Mouse (Mus musculus) neural tube, embryonic 11.5 days (tissue): ENCODE results near the gene Zfp217. TPM values are rescaled to one million over a fixed set of nuclear protein-coding genes. Genes with fewer than 3 reads are reported as not detected.

Experiments
- ATAC-seq: fragments of 200-750 bp; cut with Nextera tagmentation; 2 replicates; pipeline ENCODE4 v1.8.0; 2017; ENCODE audit warnings: moderate number of reproducible peaks, mild to moderate bottlenecking, moderate TSS enrichment, moderate library complexity; ENCODE audit not compliant: insufficient read depth, low FRiP score, low TSS enrichment
- DNase-seq: peaks from one replicate; pipeline ENCODE4 v3.0.0-alpha.2; 2015; ENCODE audit warnings: low spot score
- H3K27ac ChIP-seq: fragments of 300-500 bp; sonication (generic); 2 replicates; pipeline ENCODE4 v1.5.1; 2014; ENCODE audit warnings: low read depth, mild to moderate bottlenecking, low read length
- H3K27me3 ChIP-seq: fragments of 300-500 bp; sonication (generic); 2 replicates; pipeline ENCODE4 v1.6.1; 2014; ENCODE audit warnings: mild to moderate bottlenecking, low read length, mixed read lengths; ENCODE audit not compliant: control insufficient read depth, insufficient read depth
- H3K36me3 ChIP-seq: fragments of 300-500 bp; sonication (generic); 2 replicates; pipeline ENCODE4 v1.6.1; 2014; ENCODE audit warnings: mild to moderate bottlenecking, low read length, moderate library complexity, mixed read lengths; ENCODE audit not compliant: control insufficient read depth, insufficient read depth
- H3K4me1 ChIP-seq: fragments of 300-500 bp; sonication (generic); 2 replicates; pipeline ENCODE4 v1.6.1; 2014; ENCODE audit warnings: low read length, mixed read lengths; ENCODE audit not compliant: control insufficient read depth, insufficient read depth
- H3K4me2 ChIP-seq: fragments of 300-500 bp; sonication (generic); 2 replicates; pipeline ENCODE4 v1.6.1; 2014; ENCODE audit warnings: low read depth, mild to moderate bottlenecking, moderate library complexity
- H3K4me3 ChIP-seq: fragments of 300-500 bp; sonication (generic); 2 replicates; pipeline ENCODE4 v1.5.1; 2014; ENCODE audit warnings: low read depth, low read length
- H3K9ac ChIP-seq: fragments of 300-500 bp; sonication (generic); 2 replicates; pipeline ENCODE4 v1.6.1; 2014; ENCODE audit warnings: mild to moderate bottlenecking, low read length
- H3K9me3 ChIP-seq: fragments of 300-500 bp; sonication (generic); 2 replicates; pipeline ENCODE4 v1.6.1; 2016; ENCODE audit warnings: low read length; ENCODE audit not compliant: control insufficient read depth
- WGBS: fragments of 180-500 bp; shearing (Covaris S2); extraction: QIAGEN DNeasy Blood & Tissue Kit; methylation state at CpG from one replicate; pipeline ENCODE4 v1.1.7; 2014; 5-methylcytosine and 5-hydroxymethylcytosine counted together
- polyA plus RNA-seq: library from polyadenylated mRNA; unstranded; fragments of >200 nt; fragmentation: Nextera tagmentation; extraction: Ambion mirVana; gene quantifications from 2 replicates; pipeline ENCODE4 v1.2.1, GENCODE M21; 2014

The Zfp217 gene
- polyA plus RNA-seq = 3.5 and 3.6 TPM in 2 replicates

GRCm38 (mm10) chr2:170147661-170148153, at the start of gene Zfp217:
Gene Zfp217, minus strand, starts transcription at chr2:170148103.
- no peak within 1 kb of the TSS for H3K9ac ChIP-seq
- DNase-seq (no peak), ATAC-seq (no peak)
- H3K9me3 ChIP-seq = no peaks in the 10 kb centered on the region
- WGBS = 69% methylated on average over 14 of the region's 14 CpGs
- no peaks in the 10 kb centered on the region for H3K4me1 ChIP-seq
- H3K4me2 ChIP-seq = no peak within 1 kb of the TSS
- H3K36me3 ChIP-seq = no peaks in the 10 kb centered on the region
- H3K4me3 ChIP-seq = no peak within 1 kb of the TSS
- H3K27me3 ChIP-seq = no peaks in the 10 kb centered on the region
- no peak within 1 kb of the TSS for H3K27ac ChIP-seq

DNA sequence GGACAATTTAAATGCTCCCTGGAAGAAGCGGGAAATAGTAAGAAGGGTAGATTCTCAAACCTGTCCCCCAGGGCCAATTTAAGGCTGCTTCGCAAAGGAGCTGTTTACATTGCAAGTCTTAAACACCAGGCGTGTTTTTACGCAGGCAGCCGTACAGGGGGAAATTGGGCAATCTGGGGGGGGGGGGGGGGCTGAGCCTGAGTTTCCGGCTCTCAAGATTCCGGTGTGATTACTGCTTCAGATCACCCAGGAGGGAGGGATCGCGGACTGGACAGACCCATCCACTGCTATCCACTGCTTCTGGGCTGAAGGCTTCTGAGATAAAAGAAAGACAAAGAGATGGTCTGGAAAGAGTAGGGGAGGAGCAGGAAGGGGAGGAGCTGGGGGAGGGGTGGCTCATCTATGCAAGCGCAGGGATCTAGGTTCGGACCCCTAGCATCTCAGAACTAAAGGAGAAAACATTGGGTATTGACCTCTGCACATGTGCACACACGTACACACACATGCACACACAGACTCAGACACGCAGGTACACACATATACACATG, 47.7 kb upstream of the Zfp217 start:
- Histone ChIP-seq H3K4me2 (no peak overlapping the region), H3K4me3 (no peak overlapping the region), H3K27ac (no peak overlapping the region), H3K9me3 (no peaks in the 10 kb centered on the region), H3K36me3 (no peaks in the 10 kb centered on the region), H3K27me3 (no peaks in the 10 kb centered on the region; the same call in 1 of the 2 replicates), H3K4me1 (peaks cover 6% of the 10 kb centered on the region), H3K9ac (no peak overlapping the region)
- DNase-seq (no peak), ATAC-seq (no peak)
- WGBS = 86% methylated on average over 12 of the region's 13 CpGs

GRCm38 (mm10) chr2:170194845-170195244, 46.9 kb upstream of the Zfp217 start:
- H3K9ac ChIP-seq = no peak overlapping the region
- H3K27me3 ChIP-seq = no peaks in the 10 kb centered on the region; the same call in 1 of the 2 replicates
- H3K4me2 ChIP-seq = no peak overlapping the region
- no peak overlapping the region for H3K4me3 ChIP-seq
- H3K27ac ChIP-seq = no peak overlapping the region
- 93% methylated on average over 12 of the region's 12 CpGs for WGBS
- H3K4me1 ChIP-seq = peaks cover 6% of the 10 kb centered on the region
- no peaks in the 10 kb centered on the region for H3K36me3 ChIP-seq
- DNase-seq (no peak), ATAC-seq (no peak)
- H3K9me3 ChIP-seq = no peaks in the 10 kb centered on the region

GRCm38 (mm10) chr2:170193850-170194249, 45.9 kb upstream of the Zfp217 start:
- Histone ChIP-seq H3K9me3 (no peaks in the 10 kb centered on the region), H3K27ac (no peak overlapping the region), H3K27me3 (no peaks in the 10 kb centered on the region; the same call in 1 of the 2 replicates), H3K36me3 (no peaks in the 10 kb centered on the region), H3K4me2 (peak overlapping the region; percentile 6), H3K4me3 (no peak overlapping the region), H3K4me1 (peaks cover 6% of the 10 kb centered on the region), H3K9ac (no peak overlapping the region)
- no peak for DNase-seq
- WGBS = 35% methylated on average over 6 of the region's 6 CpGs
- no peak; the same call in 1 of the 2 replicates for ATAC-seq

DNA sequence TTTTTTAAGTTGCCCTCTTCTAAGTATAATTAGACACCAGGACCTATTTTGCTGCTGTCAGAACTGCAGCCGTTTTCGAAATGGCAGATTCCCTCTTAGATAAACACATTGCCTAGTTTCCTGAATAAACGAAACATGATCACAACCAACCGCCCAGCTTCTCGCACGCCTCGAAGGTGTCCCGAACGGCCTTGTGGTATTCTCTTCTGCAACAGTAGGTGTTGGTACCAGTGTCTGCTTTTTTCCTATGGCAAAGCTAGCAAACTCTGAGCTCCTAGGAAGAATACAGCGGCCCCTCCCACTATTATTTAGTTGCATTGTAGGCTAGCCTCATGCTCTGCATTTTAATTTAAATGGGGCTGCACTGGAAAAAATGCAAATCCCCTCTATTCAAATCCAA, 45.3 kb upstream of the Zfp217 start:
- Histone ChIP-seq H3K4me2 (peak overlapping the region; percentile 37), H3K9me3 (no peaks in the 10 kb centered on the region), H3K9ac (peak overlapping the region; percentile 9; the same call in 1 of the 2 replicates), H3K36me3 (no peaks in the 10 kb centered on the region), H3K27me3 (no peaks in the 10 kb centered on the region; the same call in 1 of the 2 replicates), H3K4me1 (peaks cover 6% of the 10 kb centered on the region), H3K4me3 (peak overlapping the region; percentile 19; the same call in 1 of the 2 replicates), H3K27ac (no peak overlapping the region)
- 6% methylated on average over 10 of the region's 10 CpGs for WGBS
- ATAC-seq (peak; percentile 78), DNase-seq (peak; percentile 63)

DNA sequence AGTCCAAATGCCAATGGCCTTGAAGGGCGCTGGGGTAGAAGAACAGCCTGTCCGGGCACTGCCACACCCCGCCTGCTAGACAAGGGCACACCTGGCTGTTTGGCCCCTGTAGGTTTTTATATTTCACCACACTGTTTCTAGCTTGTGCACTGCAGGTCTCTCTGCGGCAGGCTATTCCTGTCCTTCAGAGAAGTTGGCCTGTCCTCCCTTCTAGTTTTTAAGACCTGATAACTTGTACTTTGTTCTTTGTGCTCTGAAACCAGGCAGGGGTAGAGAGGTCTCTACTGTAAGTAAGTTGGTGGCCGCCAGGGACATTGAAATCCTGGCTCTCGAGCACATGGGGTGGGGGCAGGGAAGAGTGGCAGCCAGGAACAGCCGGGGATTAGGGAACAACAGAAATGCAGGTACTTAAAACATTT, 44.8 kb upstream of the Zfp217 start:
- no peaks in the 10 kb centered on the region for H3K36me3 ChIP-seq
- H3K4me1 ChIP-seq = peaks cover 6% of the 10 kb centered on the region
- DNase-seq (peak; percentile 68), ATAC-seq (peak; percentile 67)
- H3K27ac ChIP-seq = no peak overlapping the region
- H3K4me2 ChIP-seq = peak overlapping the region; percentile 37; the same call in 1 of the 2 replicates
- no peaks in the 10 kb centered on the region; the same call in 1 of the 2 replicates for H3K27me3 ChIP-seq
- 29% methylated on average over 7 of the region's 7 CpGs for WGBS
- no peak overlapping the region for H3K4me3 ChIP-seq
- H3K9ac ChIP-seq = no peak overlapping the region; the same call in none of the 2 replicates
- H3K9me3 ChIP-seq = no peaks in the 10 kb centered on the region

- 88% methylated on average over 7 of the region's 7 CpGs for WGBS
- no peaks in the 10 kb centered on the region for H3K36me3 ChIP-seq
- H3K9ac ChIP-seq = no peak overlapping the region
- H3K27me3 ChIP-seq = no peaks in the 10 kb centered on the region; the same call in 1 of the 2 replicates
- ATAC-seq = no peak
- no peak overlapping the region for H3K27ac ChIP-seq
- peaks cover 6% of the 10 kb centered on the region for H3K4me1 ChIP-seq
- H3K9me3 ChIP-seq = no peaks in the 10 kb centered on the region
- no peak for DNase-seq
- no peak overlapping the region for H3K4me2 ChIP-seq
- no peak overlapping the region for H3K4me3 ChIP-seq
Observed at GRCm38 (mm10) chr2:170188721-170189120, 40.8 kb upstream of the Zfp217 start.

DNA sequence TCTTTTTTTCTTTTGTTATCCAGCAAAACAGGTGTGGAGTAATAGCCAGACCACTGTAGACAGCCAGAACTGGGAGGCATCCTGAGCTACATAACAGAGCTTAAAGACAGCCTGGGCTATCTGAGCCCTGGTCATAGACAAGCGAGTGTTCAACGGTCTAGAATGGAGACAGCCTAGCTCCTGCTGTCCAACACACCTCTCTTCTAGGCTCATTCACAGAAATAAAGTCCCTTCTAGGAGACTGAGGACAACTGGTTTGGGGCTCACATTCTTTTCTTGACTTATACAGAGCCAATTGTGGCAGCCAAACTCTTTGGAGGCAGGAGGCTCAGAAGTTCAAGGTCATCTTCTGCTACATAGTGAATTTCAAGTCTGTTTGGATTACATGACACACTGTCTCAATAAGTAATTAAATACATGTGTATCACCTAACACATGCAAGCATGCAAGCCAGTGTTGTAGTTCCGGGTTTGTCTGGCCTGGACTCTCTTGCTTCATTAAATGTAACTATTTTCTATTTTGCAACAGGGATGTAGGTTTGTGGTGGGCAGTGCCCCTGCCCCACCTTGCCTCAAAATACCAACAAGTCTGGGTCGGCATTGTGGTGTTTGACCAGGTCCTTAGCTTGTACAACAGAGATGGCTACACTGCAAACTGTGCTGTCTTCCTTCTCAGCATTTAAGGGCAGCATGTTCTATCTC, 37.4 kb upstream of the Zfp217 start:
- no peaks in the 10 kb centered on the region for H3K36me3 ChIP-seq
- no peak overlapping the region for H3K9ac ChIP-seq
- no peak overlapping the region for H3K4me3 ChIP-seq
- peak overlapping the region; percentile 52; the same call in 1 of the 2 replicates for H3K4me2 ChIP-seq
- no peak overlapping the region for H3K27ac ChIP-seq
- DNase-seq (no peak), ATAC-seq (no peak)
- 73% methylated on average over 4 of the region's 4 CpGs for WGBS
- no peaks in the 10 kb centered on the region for H3K27me3 ChIP-seq
- no peaks in the 10 kb centered on the region for H3K4me1 ChIP-seq
- H3K9me3 ChIP-seq = no peaks in the 10 kb centered on the region
